Mouse (Mus musculus) stomach, postnatal 0 days (tissue): ENCODE data around the gene Foxj1.

ENCODE experiments used
- CTCF ChIP-seq: IDR thresholded peaks from 2 replicates; pipeline ENCODE4 v1.5.1; 2016; ENCODE audit warnings: antibody characterized with exemption, low read depth, mild to moderate bottlenecking, moderate library complexity
- EP300 ChIP-seq: optimal IDR thresholded peaks from 2 replicates; pipeline ENCODE3; 2016; ENCODE audit warnings: antibody characterized with exemption

- no peak for TF ChIP-seq CTCF
- no peak for TF ChIP-seq EP300
Observed at GRCm38 (mm10) chr11:116336393-116336792, 1.2 kb upstream of the Foxj1 start.
